Mouse (Mus musculus) midbrain, embryonic 16.5 days (tissue): ENCODE results near the gene Camkmt. TPM values are rescaled to one million over a fixed set of nuclear protein-coding genes. Genes with fewer than 3 reads are reported as not detected.

Experiments used
- ATAC-seq: fragments of 200-750 bp; cut with Nextera tagmentation; 2 replicates; pipeline ENCODE4 v1.8.0; 2017; ENCODE audit warnings: moderate TSS enrichment
- H3K27ac ChIP-seq: fragments of 300-500 bp; sonication (generic); 2 replicates; pipeline ENCODE4 v1.5.1; 2014; ENCODE audit warnings: mild to moderate bottlenecking, low read length, mixed read lengths
- H3K27me3 ChIP-seq: fragments of 300-500 bp; sonication (generic); 2 replicates; pipeline ENCODE4 v1.6.1; 2014; ENCODE audit warnings: low read depth, low read length, mixed read lengths; ENCODE audit not compliant: control insufficient read depth, insufficient read depth
- H3K36me3 ChIP-seq: fragments of 300-500 bp; sonication (generic); 2 replicates; pipeline ENCODE4 v1.6.1; 2014; ENCODE audit warnings: mild to moderate bottlenecking, low read length, moderate library complexity, mixed read lengths; ENCODE audit not compliant: control insufficient read depth, insufficient read depth
- H3K4me1 ChIP-seq: fragments of 300-500 bp; sonication (generic); 2 replicates; pipeline ENCODE4 v1.6.1; 2014; ENCODE audit warnings: mild to moderate bottlenecking, low read length, mixed read lengths; ENCODE audit not compliant: control insufficient read depth, insufficient read depth
- H3K4me2 ChIP-seq: fragments of 300-500 bp; sonication (generic); 2 replicates; pipeline ENCODE4 v1.6.1; 2014; ENCODE audit warnings: mild to moderate bottlenecking, low read length, mixed read lengths
- H3K4me3 ChIP-seq: fragments of 300-500 bp; sonication (generic); 2 replicates; pipeline ENCODE4 v1.5.1; 2014; ENCODE audit warnings: low read depth, mild to moderate bottlenecking, low read length, moderate library complexity, mixed read lengths
- H3K9ac ChIP-seq: fragments of 300-500 bp; sonication (generic); 2 replicates; pipeline ENCODE4 v1.6.1; 2014; ENCODE audit warnings: low read depth, low read length, mixed read lengths
- H3K9me3 ChIP-seq: fragments of 300-500 bp; sonication (generic); replicated peaks from 2 replicates; pipeline ENCODE4 v1.6.1; 2014; ENCODE audit warnings: mild to moderate bottlenecking, low read length, mixed read lengths; ENCODE audit not compliant: control insufficient read depth, poor library complexity, severe bottlenecking
- WGBS: fragments of 180-500 bp; shearing (Covaris S2); extraction: QIAGEN DNeasy Blood & Tissue Kit; methylation state at CpG from one replicate; pipeline ENCODE4 v1.1.7; 2014; 5-methylcytosine and 5-hydroxymethylcytosine counted together
- polyA plus RNA-seq: library from polyadenylated mRNA; unstranded; fragments of >200 nt; fragmentation: Nextera tagmentation; extraction: Ambion mirVana; gene quantifications from 2 replicates; pipeline ENCODE4 v1.2.1, GENCODE M21; 2015

Camkmt gene
- polyA plus RNA-seq, 1 experiment from 2014 or later: 23.2 TPM

DNA sequence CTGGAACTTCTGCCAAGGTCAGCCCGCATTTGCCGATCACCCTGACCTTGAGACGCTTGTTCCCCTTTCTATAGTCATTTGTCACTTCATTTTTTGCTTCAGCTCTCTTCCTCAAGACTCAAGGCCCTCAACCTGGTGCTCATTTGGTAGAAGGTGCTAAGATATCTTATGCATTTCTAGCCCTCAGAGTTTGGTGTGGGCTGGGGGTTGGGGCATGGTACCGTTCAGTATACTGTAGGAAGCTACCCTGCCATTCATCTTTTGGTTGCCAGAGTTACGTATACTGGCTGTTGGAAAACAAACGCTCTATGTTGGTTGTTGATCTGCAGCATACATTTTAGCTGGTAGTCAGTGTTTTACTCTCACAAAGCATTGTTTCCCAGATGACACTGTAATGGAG is 53.8 kb downstream of the Camkmt start:
- ATAC-seq: no peak
- H3K27me3 ChIP-seq: no peaks in the 10 kb centered on the region
- no peak overlapping the region for H3K27ac ChIP-seq
- H3K4me3 ChIP-seq: no peak overlapping the region
- no peaks in the 10 kb centered on the region for H3K4me1 ChIP-seq
- H3K36me3 ChIP-seq: no peaks in the 10 kb centered on the region
- H3K9ac ChIP-seq: no peak overlapping the region
- WGBS: 94% methylated on average over 6 of the region's 6 CpGs
- H3K9me3 ChIP-seq: no peaks in the 10 kb centered on the region
- H3K4me2 ChIP-seq: no peak overlapping the region

DNA sequence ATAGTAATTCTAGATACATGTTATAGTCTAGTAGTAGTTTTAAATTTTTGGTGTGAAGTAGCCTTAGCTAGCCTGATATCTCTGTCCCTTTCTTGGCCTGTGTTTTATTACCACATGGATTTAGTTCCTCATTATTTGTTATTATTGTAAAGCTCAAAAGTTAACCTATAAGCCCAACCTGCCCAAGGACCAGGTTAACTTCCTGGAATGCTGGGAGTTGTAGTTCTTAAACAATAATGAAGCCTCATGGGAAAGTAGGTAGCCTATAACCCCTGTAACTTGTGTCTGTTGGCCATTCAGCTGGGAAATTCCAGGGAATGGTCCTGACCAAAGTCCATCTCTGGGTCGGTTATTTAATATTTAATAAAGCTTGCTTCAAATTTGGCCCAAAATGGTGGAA is 58.0 kb downstream of the Camkmt start:
- no peak for ATAC-seq
- 82% methylated on average over 1 of the region's 1 CpGs for WGBS
- H3K9ac ChIP-seq: no peak overlapping the region

DNA sequence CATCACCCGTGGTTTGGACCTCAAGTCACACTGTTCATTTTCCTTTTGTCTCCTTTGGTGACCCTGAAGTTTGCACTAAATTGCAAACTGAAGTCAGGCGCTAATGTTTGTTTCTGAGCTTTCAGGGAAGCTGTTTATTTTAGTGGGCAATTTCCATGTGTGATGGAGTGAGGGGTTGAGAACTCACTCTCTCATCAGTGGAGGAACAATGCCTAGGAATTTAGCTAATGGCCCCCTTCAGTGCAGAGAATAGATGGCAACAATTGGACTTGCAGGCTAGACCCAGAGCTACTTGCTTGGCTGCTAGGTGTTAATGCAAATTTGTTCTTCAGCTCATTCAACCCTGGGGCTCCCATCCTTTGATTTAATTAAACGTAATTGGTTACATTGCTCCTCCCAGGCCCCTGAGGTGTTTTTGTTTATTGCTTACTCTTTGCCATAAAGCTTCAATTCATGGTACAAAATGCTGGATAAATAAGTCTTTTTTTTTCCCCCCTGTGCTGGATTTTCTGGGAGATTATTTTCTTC is 58.9 kb downstream of the Camkmt start:
- Histone ChIP-seq H3K9me3 (no peaks in the 10 kb centered on the region), H3K4me3 (no peak overlapping the region), H3K27me3 (no peaks in the 10 kb centered on the region), H3K36me3 (no peaks in the 10 kb centered on the region), H3K9ac (no peak overlapping the region), H3K4me2 (no peak overlapping the region), H3K4me1 (no peaks in the 10 kb centered on the region; the same call in 1 of the 2 replicates), H3K27ac (no peak overlapping the region)
- WGBS: 23% methylated on average over 3 of the region's 3 CpGs
- no peak for ATAC-seq

More for the DNA sequence above, 58.0 kb downstream of the Camkmt start:
- Histone ChIP-seq H3K27ac (no peak overlapping the region), H3K27me3 (no peaks in the 10 kb centered on the region), H3K9me3 (no peaks in the 10 kb centered on the region), H3K4me1 (no peaks in the 10 kb centered on the region; the same call in 1 of the 2 replicates), H3K36me3 (no peaks in the 10 kb centered on the region), H3K4me3 (no peak overlapping the region), H3K4me2 (no peak overlapping the region)

DNA sequence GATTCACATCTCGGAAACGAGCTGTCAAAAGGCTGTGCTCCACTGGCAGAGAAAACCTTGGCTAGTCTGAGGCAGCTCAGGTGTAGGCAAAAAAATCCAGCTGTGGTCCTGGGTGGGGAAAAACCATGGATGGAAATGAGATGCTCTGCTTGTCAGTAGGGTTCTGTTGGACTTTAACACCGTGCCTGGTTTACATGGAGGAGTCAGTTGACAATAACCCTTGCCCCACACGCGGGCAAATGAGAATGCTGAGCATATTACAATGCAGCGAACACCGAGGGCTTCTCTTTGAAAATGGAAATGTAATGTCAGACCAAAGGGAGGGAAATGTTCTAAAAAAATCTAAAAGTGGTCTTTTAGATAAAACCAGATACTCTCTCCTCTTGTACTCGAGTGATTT is 60.9 kb downstream of the Camkmt start:
- H3K4me3 ChIP-seq: no peak overlapping the region
- H3K9me3 ChIP-seq: no peaks in the 10 kb centered on the region
- no peak overlapping the region; the same call in 1 of the 2 replicates for H3K4me2 ChIP-seq
- no peaks in the 10 kb centered on the region for H3K36me3 ChIP-seq
- no peak overlapping the region for H3K9ac ChIP-seq
- no peaks in the 10 kb centered on the region; the same call in 1 of the 2 replicates for H3K4me1 ChIP-seq
- H3K27me3 ChIP-seq: no peaks in the 10 kb centered on the region
- no peak for ATAC-seq
- 63% methylated on average over 8 of the region's 8 CpGs for WGBS
- no peak overlapping the region for H3K27ac ChIP-seq

DNA sequence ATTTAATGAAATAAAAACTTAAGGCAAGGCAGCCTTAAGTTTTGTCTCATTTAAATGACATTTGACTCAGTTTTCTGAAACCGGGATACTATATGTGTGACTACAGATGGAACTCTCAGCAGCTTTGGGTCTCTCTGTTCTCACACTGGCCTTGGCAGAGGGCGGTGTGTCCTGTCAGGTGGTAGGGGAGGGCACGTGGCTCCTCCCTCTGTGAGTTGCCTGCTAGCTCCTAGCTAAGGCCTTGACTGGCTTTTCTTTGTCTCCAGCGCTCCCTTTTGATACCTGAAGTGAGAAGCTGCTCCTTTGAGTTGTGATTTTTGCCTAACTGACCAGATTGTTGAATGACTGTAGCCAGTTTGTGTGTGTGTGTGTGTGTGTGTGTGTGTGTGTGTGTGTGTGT is 67.8 kb downstream of the Camkmt start:
- Histone ChIP-seq H3K9me3 (no peaks in the 10 kb centered on the region), H3K27me3 (no peaks in the 10 kb centered on the region), H3K4me3 (no peak overlapping the region), H3K4me1 (no peaks in the 10 kb centered on the region), H3K36me3 (no peaks in the 10 kb centered on the region), H3K4me2 (no peak overlapping the region), H3K9ac (no peak overlapping the region), H3K27ac (no peak overlapping the region)
- WGBS: 67% methylated on average over 4 of the region's 4 CpGs
- ATAC-seq: no peak

DNA sequence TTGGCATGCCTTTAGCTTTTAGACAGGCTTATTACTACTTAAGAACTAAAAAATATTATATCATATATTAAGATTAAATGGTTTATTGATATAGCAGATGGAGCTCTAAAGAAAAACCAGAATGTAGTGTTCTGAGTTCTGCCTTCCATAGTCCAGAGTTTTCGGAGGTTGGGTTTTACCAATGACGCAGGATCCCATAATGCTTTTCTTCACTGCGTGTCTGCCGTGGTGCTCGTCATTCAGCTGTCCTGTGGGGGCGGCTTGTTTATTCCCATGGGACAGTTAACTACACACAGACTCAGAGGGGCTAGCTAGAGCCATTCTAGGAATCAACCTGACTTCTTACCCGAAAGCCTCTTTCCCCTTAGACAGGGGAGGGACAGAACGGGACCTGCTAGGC is 69.2 kb downstream of the Camkmt start:
- no peak overlapping the region for H3K4me3 ChIP-seq
- ATAC-seq: no peak
- H3K9ac ChIP-seq: no peak overlapping the region
- H3K36me3 ChIP-seq: no peaks in the 10 kb centered on the region
- no peaks in the 10 kb centered on the region for H3K4me1 ChIP-seq
- H3K4me2 ChIP-seq: no peak overlapping the region
- 82% methylated on average over 8 of the region's 8 CpGs for WGBS
- no peaks in the 10 kb centered on the region for H3K9me3 ChIP-seq
- H3K27ac ChIP-seq: no peak overlapping the region
- no peaks in the 10 kb centered on the region for H3K27me3 ChIP-seq

DNA sequence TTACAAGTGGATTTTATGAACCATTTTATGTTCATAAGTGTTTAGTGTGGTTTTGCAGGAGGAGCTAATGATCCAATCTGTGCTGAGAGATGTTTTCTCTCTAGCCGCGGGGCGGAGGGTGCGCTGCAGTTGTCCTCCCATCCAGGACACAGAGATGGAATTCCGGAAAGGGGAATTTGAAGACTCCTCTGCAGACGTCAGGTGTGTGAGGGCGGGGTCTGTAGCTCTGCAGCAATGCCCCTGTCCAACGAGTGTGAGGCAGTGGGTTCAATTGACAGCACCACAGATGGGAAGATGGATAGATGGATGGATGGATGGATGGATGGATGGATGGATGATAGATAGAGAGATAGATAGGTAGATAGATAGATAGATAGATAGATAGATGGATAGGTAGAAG is 70.4 kb downstream of the Camkmt start:
- Histone ChIP-seq H3K4me3 (no peak overlapping the region), H3K4me1 (peaks cover 6% of the 10 kb centered on the region), H3K9ac (no peak overlapping the region), H3K9me3 (no peaks in the 10 kb centered on the region), H3K27ac (no peak overlapping the region), H3K27me3 (no peaks in the 10 kb centered on the region), H3K36me3 (no peaks in the 10 kb centered on the region), H3K4me2 (no peak overlapping the region)
- ATAC-seq: no peak
- 95% methylated on average over 8 of the region's 8 CpGs for WGBS

DNA sequence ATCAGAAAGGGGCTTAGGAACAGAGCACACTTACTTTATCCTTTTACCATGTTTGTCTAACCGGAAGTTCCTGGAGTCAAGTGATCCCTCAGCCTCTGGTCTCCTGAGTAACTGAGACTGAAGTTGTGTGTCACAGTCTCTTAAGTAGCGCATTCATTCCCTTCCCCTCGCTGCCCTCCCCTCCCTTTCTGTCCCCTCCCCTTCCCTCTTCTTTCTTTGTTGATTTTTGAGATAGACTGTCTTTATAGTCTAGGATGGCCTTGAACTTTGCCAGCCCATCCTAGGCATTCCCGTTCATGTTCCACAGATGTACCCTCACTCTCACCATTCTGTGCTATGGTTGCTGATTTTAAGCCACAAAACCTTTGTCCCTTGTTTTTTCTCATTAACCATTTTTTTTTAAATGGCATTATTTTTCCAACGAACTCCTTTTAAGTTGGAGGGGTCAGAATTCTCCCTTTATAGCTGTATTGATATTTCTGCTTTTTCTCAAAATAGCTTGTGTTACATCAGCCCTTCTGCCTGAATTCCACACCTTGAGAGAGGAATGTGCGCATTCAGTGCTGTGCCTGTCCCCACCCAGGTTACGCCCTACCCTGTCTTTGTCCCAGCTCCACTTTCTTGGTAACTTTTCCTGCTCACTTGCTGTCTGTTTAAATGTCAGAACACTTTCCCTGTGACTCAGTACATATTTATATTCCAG is 72.4 kb downstream of the Camkmt start:
- Histone ChIP-seq H3K4me3 (no peak overlapping the region), H3K36me3 (no peaks in the 10 kb centered on the region), H3K27me3 (no peaks in the 10 kb centered on the region), H3K9ac (no peak overlapping the region), H3K27ac (no peak overlapping the region), H3K4me1 (peaks cover 9% of the 10 kb centered on the region), H3K4me2 (no peak overlapping the region), H3K9me3 (no peaks in the 10 kb centered on the region)
- ATAC-seq: no peak
- 79% methylated on average over 7 of the region's 7 CpGs for WGBS

DNA sequence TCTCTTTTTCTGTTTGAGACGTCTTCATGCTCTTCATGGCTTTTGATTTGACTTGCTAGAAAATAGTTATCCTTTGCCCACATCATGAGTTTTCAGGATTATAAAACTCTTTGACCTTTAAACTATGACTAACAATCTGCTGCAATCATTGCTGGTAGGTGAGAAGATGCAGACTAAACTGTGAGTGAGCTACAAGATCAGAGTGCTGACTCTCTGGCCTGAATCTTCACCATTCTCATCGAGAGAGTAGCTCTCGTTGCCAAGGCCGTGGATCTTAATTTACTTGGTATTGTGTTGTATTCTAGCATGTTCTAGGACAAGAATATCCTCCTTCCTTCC is 72.9 kb downstream of the Camkmt start:
- peaks cover 9% of the 10 kb centered on the region for H3K4me1 ChIP-seq
- WGBS: 95% methylated on average over 4 of the region's 4 CpGs
- no peak for ATAC-seq
- H3K9me3 ChIP-seq: no peaks in the 10 kb centered on the region
- no peaks in the 10 kb centered on the region for H3K27me3 ChIP-seq
- no peak overlapping the region for H3K4me2 ChIP-seq
- H3K27ac ChIP-seq: no peak overlapping the region
- H3K4me3 ChIP-seq: no peak overlapping the region
- no peak overlapping the region for H3K9ac ChIP-seq
- no peaks in the 10 kb centered on the region for H3K36me3 ChIP-seq
